In genomic region chr1:33763826-33764225, GRCm38 (mm10) we compare ENCODE assay signal across 20 mouse cellular contexts. TPM values are rescaled to one million over a fixed set of nuclear protein-coding genes. Genes with fewer than 3 reads are reported as not detected.
DNase-seq lines count a peak whose midpoint lies in the region; ATAC-seq and TF ChIP-seq lines count a peak whose summit lies in the region.
"Had no signal": no experiment of that assay in that cellular context is flagged by ENCODE, and none has a peak within 500 bp of the region (broad histone marks: within the 10 kb centered on the region; RNA-seq: fewer than 3 reads in every experiment).

No protein-coding gene starts in this region.

- no peak overlapping the region for H3K9ac ChIP-seq in hindbrain, embryonic 14.5 days
- H3K9ac ChIP-seq in lung, embryonic 14.5 days, result no peak overlapping the region
- no peak overlapping the region for H3K9ac ChIP-seq in lung, postnatal 0 days (replicated peaks; ENCODE audit: low read depth)
- no peak overlapping the region for H3K9ac ChIP-seq in embryonic facial prominence, embryonic 11.5 days (replicated peaks; ENCODE audit: low read length)
- H3K9ac ChIP-seq: embryonic facial prominence, embryonic 13.5 days; forebrain, embryonic 13.5 days; forebrain, postnatal 0 days; heart, embryonic 13.5 days; hindbrain, embryonic 12.5 days had no signal

- H3K27me3 ChIP-seq in hindbrain, embryonic 10.5 days (ENCODE audit: insufficient read depth, poor library complexity, severe bottlenecking), result no peaks in the 10 kb centered on the region
- H3K27me3 ChIP-seq in hindbrain, embryonic 14.5 days (ENCODE audit: control insufficient read depth, insufficient read depth, low read length), result no peaks in the 10 kb centered on the region
- H3K27me3 ChIP-seq in lung, embryonic 14.5 days (ENCODE audit: insufficient read depth, low read length), result no peaks in the 10 kb centered on the region
- H3K27me3 ChIP-seq in lung, postnatal 0 days (replicated peaks; ENCODE audit: insufficient read depth, low read length), result no peaks in the 10 kb centered on the region
- no peaks in the 10 kb centered on the region for H3K27me3 ChIP-seq in embryonic facial prominence, embryonic 11.5 days (ENCODE audit: control insufficient read depth, insufficient read depth, low read length)
- H3K27me3 ChIP-seq: embryonic facial prominence, embryonic 13.5 days; forebrain, embryonic 13.5 days; heart, embryonic 13.5 days; hindbrain, embryonic 12.5 days had no signal

- TF ChIP-seq EP300 in lung, postnatal 0 days (IDR thresholded peaks at IDR 0.05), result no peak

- no peaks in the 10 kb centered on the region for H3K9me3 ChIP-seq in hindbrain, embryonic 10.5 days
- H3K9me3 ChIP-seq in hindbrain, embryonic 14.5 days (ENCODE audit: control insufficient read depth, low read length), result no peaks in the 10 kb centered on the region
- no peaks in the 10 kb centered on the region for H3K9me3 ChIP-seq in lung, embryonic 14.5 days (ENCODE audit: low read depth, low read length)
- H3K9me3 ChIP-seq in lung, postnatal 0 days (ENCODE audit: low read length), result no peaks in the 10 kb centered on the region
- H3K9me3 ChIP-seq in embryonic facial prominence, embryonic 11.5 days (replicated peaks; ENCODE audit: control insufficient read depth, low read length), result no peaks in the 10 kb centered on the region
- H3K9me3 ChIP-seq: embryonic facial prominence, embryonic 13.5 days; forebrain, embryonic 13.5 days; heart, embryonic 13.5 days; hindbrain, embryonic 12.5 days had no signal

- TF ChIP-seq CTCF in lung, embryonic 14.5 days (IDR thresholded peaks at IDR 0.05; ENCODE audit: low read depth), result no peak
- TF ChIP-seq CTCF in lung, postnatal 0 days (IDR thresholded peaks at IDR 0.05), result no peak

- no peak for ATAC-seq in hindbrain, embryonic 14.5 days (ENCODE audit: low FRiP score)
- ATAC-seq in lung, embryonic 14.5 days (ENCODE audit: insufficient read depth), result no peak
- ATAC-seq in lung, postnatal 0 days, result no peak
- no peak for ATAC-seq in embryonic facial prominence, embryonic 11.5 days (replicated peaks; ENCODE audit: insufficient number of reproducible peaks, low FRiP score, low TSS enrichment, low read depth)
- ATAC-seq: forebrain, embryonic 13.5 days; forebrain, postnatal 0 days; hindbrain, postnatal 0 days had no signal

- H3K4me3 ChIP-seq in hindbrain, embryonic 10.5 days, result no peak overlapping the region
- H3K4me3 ChIP-seq in hindbrain, embryonic 14.5 days (replicated peaks; ENCODE audit: low read length), result no peak overlapping the region
- H3K4me3 ChIP-seq in lung, embryonic 14.5 days (ENCODE audit: low read depth, low read length), result no peak overlapping the region
- no peak overlapping the region for H3K4me3 ChIP-seq in lung, postnatal 0 days (ENCODE audit: low read depth, low read length)
- H3K4me3 ChIP-seq in embryonic facial prominence, embryonic 11.5 days (ENCODE audit: low read depth, low read length), result no peak overlapping the region
- H3K4me3 ChIP-seq: embryonic facial prominence, embryonic 13.5 days; forebrain, embryonic 13.5 days; heart, embryonic 13.5 days; hindbrain, embryonic 12.5 days had no signal

- H3K36me3 ChIP-seq in hindbrain, embryonic 10.5 days, result peaks cover 52% of the 10 kb centered on the region
- peaks cover 53% of the 10 kb centered on the region for H3K36me3 ChIP-seq in hindbrain, embryonic 14.5 days (replicated peaks; ENCODE audit: control insufficient read depth, insufficient read depth)
- H3K36me3 ChIP-seq in lung, embryonic 14.5 days (ENCODE audit: insufficient read depth), result peaks cover 44% of the 10 kb centered on the region
- no peaks in the 10 kb centered on the region; the same call in 1 of the 2 replicates for H3K36me3 ChIP-seq in lung, postnatal 0 days (ENCODE audit: insufficient read depth, low read length)
- no peaks in the 10 kb centered on the region for H3K36me3 ChIP-seq in embryonic facial prominence, embryonic 11.5 days (replicated peaks; ENCODE audit: control insufficient read depth, insufficient read depth, low read depth, low read length)

- DNase-seq in hindbrain, embryonic 10.5 days (ENCODE audit: low spot score), result peak; percentile 24
- no peak for DNase-seq in hindbrain, embryonic 14.5 days (ENCODE audit: low spot score)
- peak; percentile 24 for DNase-seq in lung, embryonic 14.5 days
- no peak for DNase-seq in lung, postnatal 0 days (ENCODE audit: low spot score)
- DNase-seq in embryonic facial prominence, embryonic 11.5 days (ENCODE audit: low spot score), result peak; percentile 70
- no peak for DNase-seq in right cerebral cortex, postnatal 10 days (ENCODE audit: low spot score in 2 of 2)
- DNase-seq in adrenal gland, postnatal 4 days (ENCODE audit: low spot score in 2 of 2), result no peak
- DNase-seq: adrenal gland, adult 2 months; adrenal gland, postnatal 25 days; cerebellum, adult 2 months; cerebellum, postnatal 10 days; forebrain, postnatal 0 days; gastrocnemius, postnatal 10 days; heart, postnatal 36 days; kidney, adult 18-20 months had no signal

- no peak overlapping the region for H3K27ac ChIP-seq in hindbrain, embryonic 10.5 days
- H3K27ac ChIP-seq in hindbrain, embryonic 14.5 days, result no peak overlapping the region
- H3K27ac ChIP-seq in lung, embryonic 14.5 days (ENCODE audit: low read depth), result no peak overlapping the region
- H3K27ac ChIP-seq in lung, postnatal 0 days (ENCODE audit: low read length), result no peak overlapping the region
- H3K27ac ChIP-seq in embryonic facial prominence, embryonic 11.5 days (replicated peaks; ENCODE audit: low read depth, low read length), result no peak overlapping the region
- H3K27ac ChIP-seq: embryonic facial prominence, embryonic 13.5 days; forebrain, embryonic 13.5 days; heart, embryonic 13.5 days; hindbrain, embryonic 12.5 days; hindbrain, postnatal 0 days had no signal

- H3K4me2 ChIP-seq in hindbrain, embryonic 14.5 days (replicated peaks), result no peak overlapping the region
- H3K4me2 ChIP-seq in lung, embryonic 14.5 days, result no peak overlapping the region
- H3K4me2 ChIP-seq in lung, postnatal 0 days (replicated peaks; ENCODE audit: low read depth, low read length), result no peak overlapping the region
- H3K4me2 ChIP-seq in embryonic facial prominence, embryonic 11.5 days (ENCODE audit: low read depth, low read length), result no peak overlapping the region
- H3K4me2 ChIP-seq: embryonic facial prominence, embryonic 13.5 days; forebrain, embryonic 13.5 days; heart, embryonic 13.5 days; hindbrain, embryonic 12.5 days had no signal

- H3K4me1 ChIP-seq in hindbrain, embryonic 10.5 days (replicated peaks), result peaks cover 4% of the 10 kb centered on the region; the same call in 1 of the 2 replicates
- H3K4me1 ChIP-seq in hindbrain, embryonic 14.5 days (replicated peaks; ENCODE audit: control insufficient read depth, insufficient read depth, low read length), result no peaks in the 10 kb centered on the region
- no peaks in the 10 kb centered on the region for H3K4me1 ChIP-seq in lung, embryonic 14.5 days (ENCODE audit: insufficient read depth)
- H3K4me1 ChIP-seq in lung, postnatal 0 days (ENCODE audit: insufficient read depth, low read depth, low read length), result no peaks in the 10 kb centered on the region
- no peaks in the 10 kb centered on the region for H3K4me1 ChIP-seq in embryonic facial prominence, embryonic 11.5 days (ENCODE audit: control insufficient read depth, insufficient read depth, low read length)
- H3K4me1 ChIP-seq: forebrain, embryonic 13.5 days; heart, embryonic 13.5 days; hindbrain, embryonic 12.5 days had no signal

- 60% methylated on average over 2 of the region's 2 CpGs for WGBS in hindbrain, embryonic 10.5 days
- 78% methylated on average over 2 of the region's 2 CpGs for WGBS in hindbrain, embryonic 14.5 days
- 30% methylated on average over 2 of the region's 2 CpGs for WGBS in lung, embryonic 14.5 days
- 63% methylated on average over 2 of the region's 2 CpGs for WGBS in lung, postnatal 0 days
- WGBS in embryonic facial prominence, embryonic 11.5 days, result 39% methylated on average over 2 of the region's 2 CpGs

RNA-seq across cellular contexts. Expression of gene Bag2, which starts 6.2 kb away (rescaled TPM):
- 40.7 and 48.6 TPM in 2 replicates for polyA plus RNA-seq in hindbrain, embryonic 10.5 days (2016; fragmentation: Nextera tagmentation; extraction: Ambion mirVana)
- 22.6 and 25.5 TPM in 2 replicates for polyA plus RNA-seq in hindbrain, embryonic 14.5 days (2014; fragmentation: Nextera tagmentation; extraction: Ambion mirVana)
- 39.4 and 43.8 TPM in 2 replicates for polyA plus RNA-seq in lung, embryonic 14.5 days (2014; fragmentation: Nextera tagmentation; extraction: Ambion mirVana)
- 16.3 and 17.4 TPM in 2 replicates for polyA plus RNA-seq in lung, postnatal 0 days (2015; fragmentation: Nextera tagmentation; extraction: Ambion mirVana)
- 46.7 and 49.6 TPM in 2 replicates for polyA plus RNA-seq in embryonic facial prominence, embryonic 11.5 days (2014; fragmentation: Nextera tagmentation; extraction: Ambion mirVana)
- 10 to 100 TPM; 22.3 to 25.7 TPM for total RNA-seq in adrenal gland, postnatal 4 days (2021)

RNA-seq across cellular contexts. Expression of gene Rab23, which starts 44.1 kb away (rescaled TPM):
- polyA plus RNA-seq in hindbrain, embryonic 10.5 days (2016; fragmentation: Nextera tagmentation; extraction: Ambion mirVana), result 23.6 and 33.3 TPM in 2 replicates
- 27.9 and 28.8 TPM in 2 replicates for polyA plus RNA-seq in hindbrain, embryonic 14.5 days (2014; fragmentation: Nextera tagmentation; extraction: Ambion mirVana)
- polyA plus RNA-seq in lung, embryonic 14.5 days (2014; fragmentation: Nextera tagmentation; extraction: Ambion mirVana), result 22.1 and 23.8 TPM in 2 replicates
- polyA plus RNA-seq in lung, postnatal 0 days (2015; fragmentation: Nextera tagmentation; extraction: Ambion mirVana), result 13.1 and 14.2 TPM in 2 replicates
- polyA plus RNA-seq in embryonic facial prominence, embryonic 11.5 days (2014; fragmentation: Nextera tagmentation; extraction: Ambion mirVana), result 28.8 and 33.0 TPM in 2 replicates
- 10 to 100 TPM; 20.1 to 23.2 TPM for total RNA-seq in adrenal gland, postnatal 4 days (2021)

RNA-seq across cellular contexts. Expression of gene Zfp451, which starts 50.6 kb away (rescaled TPM):
- polyA plus RNA-seq in hindbrain, embryonic 10.5 days (2016; fragmentation: Nextera tagmentation; extraction: Ambion mirVana), result 29.2 and 30.0 TPM in 2 replicates
- 58.5 and 64.9 TPM in 2 replicates for polyA plus RNA-seq in hindbrain, embryonic 14.5 days (2014; fragmentation: Nextera tagmentation; extraction: Ambion mirVana)
- polyA plus RNA-seq in lung, embryonic 14.5 days (2014; fragmentation: Nextera tagmentation; extraction: Ambion mirVana), result 32.4 and 34.3 TPM in 2 replicates
- 11.3 and 12.2 TPM in 2 replicates for polyA plus RNA-seq in lung, postnatal 0 days (2015; fragmentation: Nextera tagmentation; extraction: Ambion mirVana)
- 41.7 and 42.8 TPM in 2 replicates for polyA plus RNA-seq in embryonic facial prominence, embryonic 11.5 days (2014; fragmentation: Nextera tagmentation; extraction: Ambion mirVana)
- 10 to 100 TPM; 45.7 to 46.4 TPM for total RNA-seq in adrenal gland, postnatal 4 days (2021)

Comparison
In these comparisons a context has a peak if more than half of its experiments do, and no peak if none do; other contexts are left out.
1. DNase-seq: peak in hindbrain, embryonic 10.5 days (single experiment), lung, embryonic 14.5 days (single experiment) and embryonic facial prominence, embryonic 11.5 days (single experiment); none in hindbrain, embryonic 14.5 days (single experiment), lung, postnatal 0 days (single experiment), right cerebral cortex, postnatal 10 days (0 of 2) and adrenal gland, postnatal 4 days (0 of 2).